Mouse (Mus musculus): ENCODE measurements around the gene Vwa8.

- TF ChIP-seq POLR2A (IDR thresholded peaks at IDR 0.05; ENCODE audit: low read depth, low read length) (no peak), CTCF (IDR thresholded peaks at IDR 0.05; ENCODE audit: extremely low read depth, insufficient read length, insufficient replicate concordance, low read depth, low read length) (no peak)
These were observed 28.3 kb downstream of the Vwa8 start for GRCm38 (mm10) chr14:78877176-78877575.

All from small intestine, adult 2 months (tissue).